ENCODE assay signal across 16 mouse cellular contexts in genomic region chr15:102819181-102819580, GRCm38 (mm10).
"Had no signal": no experiment of that assay in that cellular context is flagged by ENCODE, and none has a peak within 500 bp of the region (broad histone marks: within the 10 kb centered on the region; RNA-seq: fewer than 3 reads in every experiment).

No protein-coding gene starts in this region.

- DNase-seq: gastrocnemius, adult 2 months; gastrocnemius, postnatal 10 days; gastrocnemius, postnatal 25 days; heart, adult 18-20 months; heart, postnatal 10 days; heart, postnatal 4 days; kidney, adult 18-20 months; kidney, adult 8-10 months; kidney, postnatal 10 days; kidney, postnatal 25 days; kidney, postnatal 4 days; liver had no signal

- ATAC-seq: hindbrain, embryonic 16.5 days; inflammation-experienced regulatory T-cells, adult 6 months; intestine, embryonic 15.5 days; intestine, postnatal 0 days had no signal
